Mouse (Mus musculus) ES-Bruce4 (cell line): ENCODE measurements around the gene Rai1. TPM values are rescaled to one million over a fixed set of nuclear protein-coding genes. Genes with fewer than 3 reads are reported as not detected.
A peak's percentile ranks its signal among the peaks of the same experiment; 100 is the strongest.

Experiments
- H3K27ac ChIP-seq: 2 replicates; pipeline ENCODE4 v1.5.1; 2012; ENCODE audit warnings: low read length, inconsistent platforms; ENCODE audit not compliant: insufficient read depth
- H3K27me3 ChIP-seq: 2 replicates; pipeline ENCODE4 v1.6.1; 2012; ENCODE audit warnings: mild to moderate bottlenecking, low read length, inconsistent platforms; ENCODE audit not compliant: control insufficient read depth, poor library complexity, insufficient read depth, severe bottlenecking
- H3K36me3 ChIP-seq: 2 replicates; pipeline ENCODE4 v1.6.1; 2012; ENCODE audit warnings: inconsistent platforms, mild to moderate bottlenecking, low read length, moderate library complexity; ENCODE audit not compliant: control insufficient read depth, poor library complexity, insufficient read depth, severe bottlenecking
- H3K4me1 ChIP-seq: one replicate; pipeline ENCODE4 v1.8.1; 2011; ENCODE audit warnings: low read length; ENCODE audit not compliant: control insufficient read depth, insufficient read depth
- H3K4me3 ChIP-seq: 2 replicates; pipeline ENCODE4 v1.5.1; 2011; ENCODE audit warnings: low read depth, mild to moderate bottlenecking, low read length
- H3K9ac ChIP-seq: 2 replicates; pipeline ENCODE4 v1.6.1; 2012; ENCODE audit warnings: low read depth, mild to moderate bottlenecking, inconsistent platforms; ENCODE audit not compliant: poor library complexity, severe bottlenecking
- H3K9me3 ChIP-seq: replicated peaks from 2 replicates; pipeline ENCODE4 v1.6.1; 2012; ENCODE audit warnings: mild to moderate bottlenecking, low read length, inconsistent platforms; ENCODE audit not compliant: control insufficient read depth, poor library complexity, insufficient read depth, severe bottlenecking
- CTCF ChIP-seq: IDR thresholded peaks from one replicate; pipeline ENCODE4 v1.8.1; 2011; ENCODE audit warnings: low read depth, low read length
- EP300 ChIP-seq: IDR thresholded peaks from 2 replicates; pipeline ENCODE4 v1.6.1; 2011; ENCODE audit warnings: low read depth, low read length; ENCODE audit not compliant: insufficient read depth
- POLR2A ChIP-seq: IDR thresholded peaks from one replicate; pipeline ENCODE4 v1.8.1; 2011; ENCODE audit warnings: low read length; ENCODE audit not compliant: insufficient read depth
- polyA plus RNA-seq: library from polyadenylated mRNA; stranded (reverse); fragments of >200 nt; gene quantifications from 2 replicates; pipeline ENCODE4 v1.2.4, GENCODE M21; 2011; ENCODE audit warnings: low read depth; ENCODE audit not compliant: missing spikeins, insufficient read depth, insufficient read length

The Rai1 gene
- polyA plus RNA-seq, 1 experiment, result 21.9 TPM

DNA sequence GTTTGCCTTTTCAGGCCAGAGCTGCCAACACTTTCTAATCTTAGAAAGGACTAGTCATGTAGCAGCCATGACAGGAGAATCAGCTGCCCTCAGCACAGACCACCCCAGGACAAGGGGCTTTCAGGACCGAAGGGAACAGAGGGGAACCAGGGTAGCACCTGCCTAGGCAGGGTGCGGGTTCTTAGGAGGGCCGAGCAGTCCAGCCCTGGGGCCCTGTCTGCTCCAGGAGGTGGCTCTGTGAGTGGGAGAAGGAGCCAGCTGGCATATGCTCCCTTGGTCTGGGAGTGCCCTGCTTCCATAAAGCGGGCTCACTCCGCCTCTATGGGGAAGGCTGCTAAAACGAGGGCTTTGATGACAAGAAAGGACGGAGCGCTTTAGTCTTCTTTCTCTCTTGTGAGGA is 128.4 kb downstream of the Rai1 start:
- Histone ChIP-seq H3K36me3 (no peaks in the 10 kb centered on the region), H3K27ac (no peak overlapping the region), H3K4me3 (no peak overlapping the region), H3K27me3 (no peaks in the 10 kb centered on the region), H3K4me1 (peaks cover 10% of the 10 kb centered on the region), H3K9ac (peak overlapping the region; percentile 10; the same call in 1 of the 2 replicates), H3K9me3 (no peaks in the 10 kb centered on the region)
- TF ChIP-seq EP300 (no peak), POLR2A (no peak), CTCF (no peak)

DNA sequence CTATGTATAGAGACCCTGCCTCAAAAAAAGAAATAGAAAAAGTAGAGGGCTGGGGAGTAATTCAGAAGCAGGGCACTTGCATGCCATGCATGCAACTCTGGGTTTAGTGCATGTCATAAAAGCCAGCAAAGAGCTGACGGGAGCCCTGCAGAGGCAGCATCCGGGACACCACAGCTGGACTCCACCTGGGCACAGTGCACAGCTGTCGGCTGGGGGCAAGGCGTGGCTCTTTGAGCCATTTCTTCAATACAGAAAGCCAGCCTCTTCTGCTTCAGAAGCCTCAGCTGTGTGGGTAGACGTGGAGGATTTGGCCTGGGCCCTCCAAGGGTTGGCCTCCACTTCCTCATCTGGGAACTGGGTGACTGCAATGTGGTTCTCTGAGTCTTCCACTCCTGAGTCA is 130.5 kb downstream of the Rai1 start:
- H3K9me3 ChIP-seq, result no peaks in the 10 kb centered on the region

GRCm38 (mm10) chr11:60240509-60240908 is 135.7 kb downstream of the Rai1 start:
- no peak for TF ChIP-seq EP300
- no peaks in the 10 kb centered on the region for H3K27me3 ChIP-seq
- no peak overlapping the region for H3K4me3 ChIP-seq
- no peaks in the 10 kb centered on the region for H3K9me3 ChIP-seq
- no peak overlapping the region for H3K9ac ChIP-seq
- no peak overlapping the region for H3K27ac ChIP-seq
- H3K36me3 ChIP-seq, result no peaks in the 10 kb centered on the region
- H3K4me1 ChIP-seq, result no peaks in the 10 kb centered on the region

More for the DNA sequence above, 130.5 kb downstream of the Rai1 start:
- Histone ChIP-seq H3K27ac (no peak overlapping the region), H3K4me1 (peaks cover 10% of the 10 kb centered on the region), H3K9ac (no peak overlapping the region), H3K4me3 (no peak overlapping the region), H3K27me3 (no peaks in the 10 kb centered on the region), H3K36me3 (no peaks in the 10 kb centered on the region)
- no peak for TF ChIP-seq EP300

DNA sequence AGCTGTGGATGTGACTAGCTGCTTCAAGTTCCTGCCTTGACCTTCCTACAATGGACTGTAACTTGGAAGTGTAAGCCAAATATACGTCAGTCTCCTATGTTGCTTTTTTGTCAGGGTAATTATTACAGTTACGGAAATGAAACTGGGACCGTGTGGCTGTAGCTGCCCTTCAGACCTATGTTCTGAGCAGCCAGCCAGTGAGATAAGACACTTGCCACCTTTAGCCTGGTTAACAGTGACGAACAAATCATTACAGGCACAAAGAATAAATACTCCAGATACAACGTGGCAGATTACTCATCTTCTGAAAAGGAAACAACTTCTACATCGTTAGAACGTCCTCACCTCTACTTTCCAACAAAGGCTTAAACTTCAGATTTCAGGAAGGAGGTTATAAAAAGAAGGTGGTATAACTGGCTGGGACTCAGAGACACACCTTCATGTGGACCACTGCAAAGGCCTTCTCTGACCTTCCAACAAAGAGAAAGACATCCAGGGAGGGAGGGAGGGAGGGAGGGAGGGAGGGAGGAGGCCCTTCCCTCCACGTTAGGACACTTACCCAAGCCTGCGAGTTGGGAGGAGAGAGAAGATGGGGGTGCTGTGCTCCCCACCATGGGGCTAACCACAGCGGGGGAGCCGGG is 139.8 kb downstream of the Rai1 start:
- Histone ChIP-seq H3K4me1 (peaks cover 6% of the 10 kb centered on the region), H3K4me3 (no peak overlapping the region), H3K9me3 (no peaks in the 10 kb centered on the region), H3K27me3 (no peaks in the 10 kb centered on the region), H3K9ac (no peak overlapping the region), H3K36me3 (no peaks in the 10 kb centered on the region), H3K27ac (no peak overlapping the region)
- TF ChIP-seq EP300 (no peak), POLR2A (no peak), CTCF (no peak)

DNA sequence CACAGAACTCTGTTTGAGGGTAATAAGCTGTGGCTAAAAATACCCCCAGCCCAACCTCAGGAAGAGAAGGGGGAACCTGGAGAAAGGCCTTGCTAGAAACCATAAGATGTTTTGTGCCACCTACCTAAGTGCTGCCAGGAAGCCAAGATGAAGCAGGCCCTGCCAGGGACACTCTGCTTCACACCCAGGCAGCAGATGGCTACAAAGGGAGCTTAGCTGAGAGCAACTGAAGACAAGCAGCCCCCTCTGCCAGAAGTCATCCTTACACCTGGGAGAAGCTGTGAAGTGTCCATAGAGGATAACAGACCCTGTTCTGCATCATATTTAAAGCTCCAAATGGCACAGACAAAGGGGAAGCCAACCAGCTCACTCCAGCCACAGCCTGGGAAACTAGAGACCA is 141.3 kb downstream of the Rai1 start:
- no peaks in the 10 kb centered on the region for H3K36me3 ChIP-seq
- H3K9me3 ChIP-seq, result no peaks in the 10 kb centered on the region
- H3K27me3 ChIP-seq, result no peaks in the 10 kb centered on the region
- no peak overlapping the region for H3K27ac ChIP-seq
- H3K4me3 ChIP-seq, result no peak overlapping the region
- H3K4me1 ChIP-seq, result peaks cover 6% of the 10 kb centered on the region
- TF ChIP-seq CTCF (no peak), EP300 (no peak)
- no peak overlapping the region for H3K9ac ChIP-seq

- H3K4me1 ChIP-seq, result peaks cover 6% of the 10 kb centered on the region
- H3K9me3 ChIP-seq, result no peaks in the 10 kb centered on the region
- no peaks in the 10 kb centered on the region for H3K36me3 ChIP-seq
- H3K4me3 ChIP-seq, result no peak overlapping the region
- peak overlapping the region; percentile 62; the same call in 1 of the 2 replicates for H3K27ac ChIP-seq
- no peaks in the 10 kb centered on the region for H3K27me3 ChIP-seq
- no peak for TF ChIP-seq POLR2A
- TF ChIP-seq EP300, result peak; percentile 55; the same call in 1 of the 2 replicates
- H3K9ac ChIP-seq, result no peak overlapping the region
Observed at GRCm38 (mm10) chr11:60247753-60248550, 143.1 kb downstream of the Rai1 start.

Other genes starting within 250 kb of the Rai1 start
- gene Med9, start 156.8 kb upstream of the Rai1 start, polyA plus RNA-seq, result 19.8 and 19.9 TPM in 2 replicates
- gene Rasd1, start 140.1 kb upstream of the Rai1 start, polyA plus RNA-seq, result 0.63 and 1.1 TPM in 2 replicates
- 7.6 and 10.5 TPM in 2 replicates for gene Pemt, start 58.5 kb upstream of the Rai1 start, polyA plus RNA-seq
- gene Srebf1, start 117.6 kb downstream of the Rai1 start, polyA plus RNA-seq, result 60.5 and 68.6 TPM in 2 replicates
- gene Tom1l2, start 247.9 kb downstream of the Rai1 start, polyA plus RNA-seq, result 9.9 and 12.4 TPM in 2 replicates
- 6.9 and 7.3 TPM in 2 replicates for gene Drc3, start 248.3 kb downstream of the Rai1 start, polyA plus RNA-seq